Mouse (Mus musculus) kidney, adult 8-10 months (tissue): ENCODE measurements around the gene Onecut1.

Experiments used
- DNase-seq, 2 experiments: peaks; one replicate each; pipeline ENCODE4 v3.0.0; 2022

Onecut1 gene

DNA sequence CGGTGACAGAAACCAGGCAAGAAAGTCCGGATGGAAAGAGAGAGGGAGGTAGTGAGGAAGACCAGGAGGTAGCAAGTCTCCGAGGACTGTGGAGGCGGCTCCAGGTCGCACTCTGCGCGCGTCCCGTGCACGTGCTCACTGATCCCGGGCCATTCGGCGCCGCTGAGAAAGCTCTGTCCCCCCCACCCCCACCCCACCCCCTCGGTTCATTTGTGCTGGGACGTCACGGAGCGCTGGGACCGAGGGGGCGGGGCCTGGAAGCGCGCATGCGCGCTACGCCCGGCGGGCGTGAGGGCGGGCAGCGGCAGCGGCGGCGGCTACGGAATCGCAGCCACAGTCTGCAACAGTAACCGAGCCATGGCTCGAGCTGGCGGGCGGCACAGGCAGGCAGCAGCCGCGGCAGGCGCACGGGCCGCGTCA lies at the start of gene Onecut1:
TSS of gene Onecut1 (plus strand) at position 361 of the 420 bp plus-strand sequence.
- DNase-seq: no peak

DNA sequence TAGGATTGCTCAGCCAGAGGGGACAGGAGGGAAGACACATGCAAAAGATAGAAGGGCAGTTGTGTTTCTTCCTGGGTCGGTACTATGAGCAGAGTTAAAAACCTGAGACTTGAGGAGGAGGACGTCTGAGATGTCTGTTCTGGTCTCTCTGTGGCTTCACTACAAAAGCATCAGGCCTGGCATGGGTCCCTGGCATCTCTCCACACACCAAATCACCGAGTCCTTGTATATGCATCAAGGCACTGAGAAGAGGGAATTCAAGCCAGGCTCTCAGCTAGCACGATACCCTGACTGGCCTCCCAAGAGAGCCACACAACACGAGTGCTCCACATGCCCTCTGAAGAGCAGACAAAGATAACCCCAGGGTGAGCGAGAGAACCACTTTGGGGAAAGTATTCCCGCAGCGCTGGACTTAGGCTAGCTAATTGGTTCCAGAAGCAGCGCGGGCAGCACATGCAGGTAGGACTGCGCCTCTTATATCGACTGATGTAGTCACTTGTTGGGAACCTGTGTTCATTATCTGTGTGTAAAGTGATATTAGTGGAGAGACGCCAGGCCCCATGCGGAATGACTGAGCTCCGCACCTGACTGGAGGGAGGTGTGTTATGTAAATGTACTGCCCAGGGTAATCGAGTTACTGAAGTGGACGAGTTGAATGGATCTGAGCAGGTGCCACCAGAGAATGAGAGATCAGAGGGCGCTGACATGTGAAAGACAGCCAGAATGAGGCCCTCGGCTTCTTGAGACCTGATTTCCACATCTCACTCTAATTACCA lies 41.8 kb upstream of the Onecut1 start:
- DNase-seq: no peak

DNA sequence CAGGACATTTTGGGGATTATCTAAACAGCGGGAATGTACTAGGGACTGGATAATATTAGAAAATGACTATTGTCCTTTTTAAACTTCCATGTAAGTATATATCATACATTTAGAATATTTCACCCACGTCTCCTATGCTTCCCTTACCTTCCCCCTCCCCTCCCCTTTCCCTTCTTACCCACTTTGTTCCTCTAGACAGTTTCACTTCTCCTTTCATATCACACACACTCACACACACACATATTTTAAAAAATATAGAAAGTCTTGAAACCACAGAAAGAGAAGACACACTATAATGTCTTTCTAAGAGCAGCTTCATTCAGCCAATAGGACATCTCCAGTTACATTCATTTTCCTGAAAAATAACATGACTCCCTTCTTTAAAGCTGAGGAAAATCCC lies 36.6 kb upstream of the Onecut1 start:
- no peak for DNase-seq

DNA sequence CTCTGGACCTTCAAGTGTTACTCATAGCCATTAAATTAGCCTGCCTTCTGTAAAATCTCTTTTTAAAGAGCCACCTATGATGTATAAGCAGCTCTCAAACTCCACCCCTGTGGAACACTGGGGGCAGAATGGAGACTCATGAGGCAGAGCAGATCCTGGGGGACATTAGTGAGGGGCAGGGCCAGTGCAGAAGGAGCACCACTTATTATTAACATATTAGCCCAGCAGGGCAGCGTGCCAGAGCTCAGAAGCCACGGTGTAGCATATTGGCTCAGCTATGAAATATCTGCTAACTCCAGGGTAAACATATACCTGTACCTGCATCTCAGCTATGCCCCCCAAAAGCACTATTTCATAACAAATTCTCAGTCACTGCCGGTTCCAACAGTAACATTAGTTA lies 32.5 kb upstream of the Onecut1 start:
- DNase-seq: no peak

DNA sequence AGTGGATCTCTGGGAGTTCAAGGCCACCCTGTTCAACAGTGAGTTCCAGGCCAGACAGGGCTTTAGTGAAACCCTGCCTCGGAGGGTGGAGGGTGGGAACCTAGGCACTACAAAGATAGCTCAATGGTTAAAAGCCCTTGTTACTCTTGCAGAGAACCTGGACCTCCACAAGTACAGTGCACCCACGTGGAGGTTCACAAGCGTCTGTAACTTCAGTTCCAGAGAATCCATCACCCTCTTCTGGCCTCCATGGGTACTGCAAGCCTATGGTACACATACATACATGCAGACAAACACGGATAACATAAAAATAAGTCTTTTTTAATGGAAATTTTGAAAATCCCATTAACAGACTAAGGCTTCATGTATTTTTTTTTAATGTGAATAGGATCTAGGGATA lies 18.8 kb upstream of the Onecut1 start:
- DNase-seq: no peak

DNA sequence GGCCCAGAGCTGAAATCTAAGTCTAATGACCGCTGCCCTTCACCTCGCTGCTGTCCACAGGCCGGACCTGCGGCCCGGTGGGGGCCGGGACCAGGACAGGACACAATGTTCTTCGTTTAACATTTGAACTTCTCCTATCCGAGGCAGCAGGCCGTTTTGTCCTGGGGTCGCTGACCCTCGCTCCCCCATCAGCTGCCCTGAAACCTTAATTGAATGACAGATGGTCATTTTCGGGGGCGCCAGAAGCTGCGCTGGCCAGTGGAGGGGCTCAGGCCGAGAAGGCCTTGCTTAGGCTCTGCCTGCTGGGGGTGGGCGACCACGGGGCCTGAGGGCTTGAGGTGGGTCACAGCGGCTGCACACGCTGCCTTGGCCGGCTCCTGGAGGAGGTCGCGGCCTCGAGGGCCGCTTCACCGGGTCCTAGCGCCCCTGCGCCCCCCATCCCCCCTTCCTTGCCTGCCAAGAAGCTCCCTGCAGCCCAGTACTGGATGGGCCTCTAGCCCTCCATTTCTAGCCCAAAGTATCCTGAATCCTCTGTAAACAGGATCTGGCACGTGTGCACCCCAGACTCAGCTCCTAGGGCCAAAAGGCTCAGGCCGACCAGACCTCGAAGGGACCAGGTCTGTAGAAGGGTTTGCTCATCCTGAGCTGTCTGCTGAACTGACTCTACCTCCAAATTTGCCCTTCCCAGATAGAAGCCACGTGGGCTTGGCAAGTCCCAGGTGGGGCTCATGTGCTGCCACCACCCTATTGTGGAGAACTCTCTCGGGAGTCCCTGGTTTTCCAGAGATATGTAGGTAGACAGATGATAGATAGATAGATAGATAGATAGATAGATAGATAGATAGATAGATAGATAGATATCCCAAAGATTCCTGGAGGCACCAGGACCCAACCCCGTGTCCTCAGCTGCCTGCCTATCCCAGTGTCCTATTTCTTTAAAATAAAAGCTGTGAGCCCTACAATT lies 14.6 kb upstream of the Onecut1 start:
- DNase-seq: no peak

DNA sequence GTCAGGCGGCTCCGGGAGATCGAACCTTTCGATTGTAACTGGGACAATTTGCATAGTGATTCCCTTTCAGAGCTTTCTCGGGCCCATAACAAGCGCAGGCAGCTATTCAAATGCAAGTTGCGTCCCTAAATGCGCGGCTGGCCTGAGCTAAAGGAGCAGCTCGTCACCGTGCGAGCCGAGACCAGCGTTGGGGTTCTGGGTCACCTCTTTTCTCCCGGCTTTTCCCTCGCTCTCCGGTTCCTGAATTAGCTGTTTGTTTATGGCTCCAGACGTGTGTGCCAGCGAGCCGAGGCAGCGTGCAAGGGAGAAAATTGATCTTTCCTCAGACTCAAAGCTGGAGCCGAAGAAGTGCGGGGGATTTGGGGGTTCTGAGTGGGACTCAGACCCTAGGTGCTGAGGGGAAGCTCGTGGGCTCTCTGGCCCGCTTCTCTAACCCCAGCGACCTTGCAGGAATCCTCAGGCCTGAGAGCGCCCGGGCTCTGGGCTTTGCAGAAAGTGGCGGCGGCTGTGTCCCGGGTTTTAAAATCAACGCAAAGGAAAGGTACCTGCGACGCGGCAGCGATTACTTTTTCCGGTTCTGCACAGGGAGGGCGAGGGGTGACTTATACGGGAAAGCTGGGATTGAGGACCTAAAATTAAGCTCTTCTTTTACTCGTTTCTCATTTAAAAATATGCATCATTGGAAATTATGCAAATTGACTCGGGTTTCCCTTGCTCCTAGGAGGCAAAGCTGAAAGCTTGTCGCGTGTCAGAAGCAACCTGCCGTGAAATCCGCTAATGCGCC lies 13.1 kb upstream of the Onecut1 start:
- no peak for DNase-seq

DNA sequence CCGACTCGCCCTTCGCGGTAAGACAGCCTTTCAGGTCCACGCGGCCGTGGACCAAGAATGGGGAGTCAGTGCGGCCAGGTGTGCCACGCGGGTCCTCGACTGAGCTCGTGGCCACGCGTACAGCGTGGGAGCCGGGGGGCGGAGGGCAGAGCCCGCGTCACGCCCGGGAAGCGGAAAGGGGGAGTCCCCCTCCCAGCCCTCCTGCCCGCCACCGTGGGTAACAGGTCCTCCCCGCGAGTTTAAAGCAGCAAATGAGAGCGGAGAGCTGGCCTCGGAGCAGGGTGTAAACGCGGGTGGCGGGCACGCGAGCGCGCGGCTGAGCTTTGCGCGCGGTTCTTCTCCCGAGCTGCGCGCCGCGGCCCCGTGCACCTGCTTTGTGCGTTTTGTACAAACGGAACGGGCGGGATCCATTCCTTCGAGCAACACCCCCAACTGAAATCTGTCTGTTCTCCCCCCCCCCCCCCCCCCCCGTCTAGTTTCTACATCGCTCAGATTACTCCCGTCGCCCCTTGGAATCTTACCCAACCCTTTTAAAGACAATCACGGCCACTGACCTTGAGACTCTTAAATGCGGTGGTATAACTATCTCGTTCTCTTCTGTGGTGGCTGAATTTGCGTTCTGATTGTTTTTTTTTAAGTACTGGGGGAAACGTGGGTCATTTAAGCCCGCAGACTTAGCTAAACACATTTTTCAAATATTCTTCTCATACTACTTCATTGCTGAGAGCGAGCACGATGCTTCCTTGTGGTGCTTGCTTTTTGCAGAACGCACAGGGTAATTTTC lies 12.3 kb upstream of the Onecut1 start:
- DNase-seq: no peak

DNA sequence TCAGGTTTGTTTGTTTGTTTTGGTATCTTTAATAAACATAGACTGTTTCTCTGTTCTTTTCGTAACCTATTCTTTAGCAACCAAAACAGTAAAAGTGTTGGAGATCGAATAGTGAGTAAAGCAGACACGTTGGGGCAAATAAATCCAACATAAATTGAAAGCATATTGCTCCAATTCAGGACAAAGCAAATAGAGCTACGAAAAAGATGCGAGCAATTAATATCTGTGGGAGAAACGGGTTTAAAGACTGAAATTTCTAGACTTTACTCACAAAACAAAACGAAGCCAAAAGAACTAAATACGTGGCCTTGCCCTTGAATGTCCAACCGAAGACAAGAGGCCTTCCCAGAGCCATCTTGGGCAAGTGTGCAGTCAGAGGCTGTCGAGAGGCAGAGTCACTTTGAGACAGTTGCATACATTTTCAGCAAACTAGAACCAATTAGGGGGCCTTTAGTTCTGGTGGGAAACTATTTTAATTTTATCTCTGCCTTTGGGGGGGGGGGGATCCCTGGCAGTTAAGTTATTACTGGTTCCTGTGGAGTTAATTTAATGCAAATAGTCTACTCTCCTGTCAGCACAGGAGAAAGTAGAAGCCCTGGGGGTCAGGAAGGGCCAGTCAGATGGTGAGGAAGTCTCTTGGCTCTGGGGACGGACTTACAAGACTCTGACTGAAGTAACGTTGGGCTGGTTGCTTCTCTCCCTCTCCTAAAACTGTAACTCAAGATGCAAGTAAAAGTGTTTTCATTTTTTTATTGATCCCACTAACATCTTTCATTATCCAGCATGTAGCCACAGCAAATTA lies 11.5 kb upstream of the Onecut1 start:
- DNase-seq: no peak

DNA sequence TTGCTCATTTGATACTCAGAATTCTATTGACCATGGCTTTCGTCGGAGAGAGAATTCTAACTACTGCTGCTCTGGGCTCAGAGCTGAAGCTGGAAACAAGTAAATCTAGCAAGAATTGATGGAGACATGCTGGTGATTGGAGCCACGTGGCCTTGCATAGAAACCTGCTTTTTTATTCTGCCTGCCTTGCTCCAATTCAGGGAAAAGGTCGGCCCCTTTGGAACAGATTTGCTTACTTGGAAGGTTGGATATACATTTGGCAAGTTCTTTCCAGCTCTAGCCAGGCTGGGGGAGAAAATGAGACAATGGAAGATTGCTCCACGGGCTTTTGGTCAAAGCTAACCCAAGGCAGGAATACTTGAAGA lies 11.0 kb upstream of the Onecut1 start:
- no peak for DNase-seq

DNA sequence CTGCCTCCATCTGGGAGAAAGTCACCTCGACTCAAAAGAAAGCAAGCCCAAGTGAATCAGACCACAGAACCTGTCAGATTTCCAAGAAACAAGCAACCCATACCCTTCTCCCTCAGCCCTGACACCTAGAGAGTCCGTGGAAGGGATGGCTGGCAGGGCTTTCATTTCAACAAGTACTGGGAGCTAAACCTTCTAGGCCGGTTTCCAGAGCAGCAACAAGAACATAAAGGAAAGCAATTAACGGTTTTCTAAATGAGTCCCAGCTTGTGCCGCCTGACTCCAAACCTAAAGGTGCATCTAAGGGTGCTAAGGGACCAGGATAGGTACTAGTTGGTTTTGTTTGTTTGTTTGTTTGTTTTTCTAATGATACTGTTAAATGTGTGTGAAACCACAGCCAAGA lies 10.1 kb upstream of the Onecut1 start:
- DNase-seq: no peak

DNA sequence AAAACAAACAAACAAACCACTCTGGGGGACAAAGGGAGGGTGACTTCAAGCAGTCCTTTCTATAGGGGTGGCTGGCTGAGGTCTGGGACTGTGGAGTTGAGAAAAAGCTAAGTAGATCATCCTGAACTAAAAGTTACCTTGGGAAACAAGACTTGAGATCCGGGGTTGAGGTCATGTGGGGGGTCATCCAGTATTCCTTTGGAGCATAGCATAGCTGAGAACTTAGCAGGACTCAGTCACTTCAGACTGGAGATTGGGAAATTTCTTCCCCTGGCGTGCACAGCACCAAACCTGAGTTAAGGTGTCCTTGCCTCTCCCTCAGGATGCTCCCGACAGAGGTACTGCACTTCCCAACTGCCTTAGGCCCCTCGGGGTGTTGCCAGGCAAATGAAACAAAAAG lies 9.4 kb upstream of the Onecut1 start:
- no peak for DNase-seq

DNA sequence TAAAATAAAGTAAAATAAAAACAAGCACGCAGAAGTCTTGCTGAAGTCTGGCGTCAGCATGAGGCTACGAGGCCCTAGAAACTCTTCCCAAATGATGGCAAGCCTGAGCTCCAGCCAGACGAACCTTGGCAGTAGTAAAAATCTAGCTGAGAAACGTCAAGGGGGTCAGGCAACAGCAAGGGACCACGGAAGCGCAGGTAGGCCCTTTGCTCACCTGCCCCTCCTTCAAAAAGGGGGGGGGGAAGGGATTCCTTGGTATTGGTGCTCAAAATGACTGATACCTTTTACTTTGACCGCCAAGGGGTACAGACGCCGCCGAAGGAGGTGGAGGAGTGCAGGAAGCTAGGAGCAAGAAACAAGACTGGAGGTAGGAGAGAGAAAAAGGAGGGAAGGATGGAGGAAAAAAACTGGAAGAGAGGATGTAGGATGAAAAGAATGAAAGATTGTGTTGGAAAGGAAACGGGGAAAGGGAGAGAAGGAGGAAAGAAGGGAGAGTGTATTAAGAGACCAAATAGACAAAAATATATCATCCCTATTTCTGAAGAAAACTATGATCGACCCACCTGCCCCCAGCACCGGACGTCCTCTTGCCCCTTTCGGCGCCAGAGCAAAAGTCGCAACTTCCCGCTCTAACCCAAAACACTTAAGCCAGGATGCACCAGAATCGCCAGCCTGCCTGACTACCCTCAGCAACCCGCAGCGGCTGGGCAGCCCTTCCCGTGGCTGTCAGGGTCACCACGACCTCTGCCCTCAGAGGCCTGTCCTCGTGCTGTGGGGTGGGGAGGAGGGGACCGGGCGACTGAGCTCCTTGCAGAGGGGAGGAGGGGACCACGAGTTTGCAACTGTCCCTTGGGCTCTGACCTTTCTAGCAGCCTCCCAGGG lies 8.3 kb upstream of the Onecut1 start:
- no peak for DNase-seq

DNA sequence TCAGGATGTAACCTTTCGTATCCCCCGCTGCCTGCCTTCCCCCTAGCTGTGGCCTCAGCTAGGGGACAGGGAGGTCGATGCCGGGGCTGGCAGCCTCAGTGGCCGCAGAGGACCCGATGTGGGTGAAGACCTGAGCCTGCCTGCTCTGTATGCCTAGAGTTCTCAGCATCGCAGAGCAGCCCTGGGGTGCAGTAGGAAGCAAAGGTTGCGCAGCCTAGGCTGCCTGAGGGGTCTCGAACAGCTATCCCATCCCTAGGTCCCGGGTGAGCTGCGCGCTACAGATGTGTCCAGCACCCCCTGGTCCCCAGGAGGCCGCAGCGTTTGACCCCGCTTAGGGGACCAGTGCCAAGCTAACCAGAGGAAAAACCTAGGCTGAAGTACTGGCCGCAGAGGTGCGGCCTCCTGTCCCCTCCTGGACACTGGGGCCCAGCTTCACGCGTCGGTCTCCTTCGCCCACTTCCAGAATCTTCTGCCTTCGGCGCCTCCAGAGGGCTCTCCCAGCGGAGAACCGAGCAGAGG lies 7.6 kb upstream of the Onecut1 start:
- no peak for DNase-seq

DNA sequence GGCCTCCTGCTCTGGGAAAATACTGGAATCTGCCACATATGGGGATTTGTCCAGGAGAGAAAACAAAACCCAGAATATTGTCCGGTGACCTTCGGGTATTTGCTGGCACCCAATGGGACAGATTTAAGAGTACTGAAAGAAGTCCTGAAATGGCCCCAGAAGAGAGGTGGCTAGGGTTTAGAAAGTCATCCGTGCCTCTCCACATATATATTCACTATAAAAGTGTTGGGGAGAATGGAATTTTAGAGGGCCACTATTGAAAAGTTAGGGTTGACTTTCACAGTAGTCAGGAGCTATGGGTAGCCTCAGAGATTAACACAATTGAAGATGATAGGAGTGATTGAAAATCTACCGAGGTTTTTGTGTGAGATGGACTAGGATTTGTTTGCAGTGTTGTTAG lies 6.3 kb upstream of the Onecut1 start:
- no peak for DNase-seq

DNA sequence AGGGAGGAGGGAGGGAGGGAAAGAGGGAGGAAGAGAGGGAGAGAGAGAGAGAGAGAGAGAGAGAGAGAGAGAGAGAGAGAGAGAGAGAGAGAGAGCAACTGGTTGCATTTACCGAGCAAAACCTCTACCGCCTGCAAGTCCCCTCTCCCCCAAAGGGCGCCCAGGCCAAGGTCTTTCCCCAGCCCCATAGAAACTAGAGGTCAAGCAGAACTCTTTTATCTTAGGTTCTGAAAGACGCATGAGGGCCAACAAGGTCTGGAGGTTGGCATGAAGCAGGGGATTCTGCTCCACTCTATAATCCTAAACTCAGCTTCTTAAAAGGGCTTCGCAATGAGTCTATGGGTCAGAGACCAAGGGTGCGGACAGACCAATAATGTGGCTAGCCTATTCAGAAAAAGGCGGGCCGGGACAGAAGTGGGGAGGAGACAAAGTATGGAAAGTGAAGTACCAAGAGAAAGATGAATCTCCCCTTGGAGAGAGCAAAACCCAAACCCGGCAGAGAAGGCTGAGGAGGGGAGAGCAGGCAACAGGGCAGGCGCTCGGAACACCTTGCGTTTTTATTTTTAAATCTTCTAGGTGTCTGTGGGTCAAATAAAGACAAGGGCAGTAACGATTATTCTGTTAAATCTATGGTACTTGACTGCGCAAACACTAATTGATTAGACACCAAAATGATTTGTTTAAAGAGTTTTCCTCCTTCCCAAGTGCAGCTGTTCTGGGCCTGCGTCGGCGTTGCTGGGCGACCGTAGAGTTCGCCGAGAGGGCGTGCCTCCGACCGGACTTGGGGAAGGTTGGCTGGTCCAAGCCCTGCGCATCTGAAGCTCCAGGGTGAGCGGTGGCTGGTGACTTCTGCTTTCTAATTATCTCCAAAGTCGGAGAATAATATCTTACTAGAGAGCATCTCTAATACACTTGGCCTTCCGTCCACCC lies 4.9 kb upstream of the Onecut1 start:
- no peak for DNase-seq

DNA sequence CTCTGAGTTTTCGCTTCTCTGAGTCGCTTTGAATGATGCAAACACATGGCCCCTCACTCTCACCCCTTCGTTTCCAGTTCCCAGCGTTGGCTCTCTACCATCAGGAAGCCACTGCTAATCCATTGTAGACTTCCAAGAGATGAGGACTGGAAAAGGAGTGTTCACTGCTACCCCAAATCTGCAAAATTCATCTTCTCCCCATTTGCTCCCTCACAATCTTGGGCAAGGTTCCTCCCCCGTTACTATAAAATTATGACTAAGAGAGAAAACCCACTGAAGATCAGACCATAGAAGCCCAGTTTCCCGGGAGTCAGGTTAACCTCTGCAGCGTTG lies 4.2 kb upstream of the Onecut1 start:
- DNase-seq: no peak

DNA sequence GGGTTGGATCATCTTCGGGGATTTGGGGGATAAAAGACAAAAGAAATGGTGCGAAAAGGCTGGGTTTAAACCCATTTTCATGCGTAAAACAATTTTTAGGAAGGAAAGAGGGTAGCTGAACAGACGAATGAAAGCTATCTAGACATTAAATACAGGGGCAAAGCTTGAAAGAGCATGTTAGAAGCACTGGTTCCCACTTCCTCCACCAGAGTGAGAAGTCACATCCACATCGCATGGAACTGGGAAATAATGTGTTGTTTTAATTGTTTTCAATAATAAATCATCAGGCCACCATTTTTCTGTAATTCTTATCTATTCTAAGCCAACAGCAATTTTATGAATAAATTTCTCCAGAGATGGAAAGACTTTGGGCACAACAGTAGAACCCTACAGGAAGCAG lies 3.6 kb upstream of the Onecut1 start:
- DNase-seq: no peak

DNA sequence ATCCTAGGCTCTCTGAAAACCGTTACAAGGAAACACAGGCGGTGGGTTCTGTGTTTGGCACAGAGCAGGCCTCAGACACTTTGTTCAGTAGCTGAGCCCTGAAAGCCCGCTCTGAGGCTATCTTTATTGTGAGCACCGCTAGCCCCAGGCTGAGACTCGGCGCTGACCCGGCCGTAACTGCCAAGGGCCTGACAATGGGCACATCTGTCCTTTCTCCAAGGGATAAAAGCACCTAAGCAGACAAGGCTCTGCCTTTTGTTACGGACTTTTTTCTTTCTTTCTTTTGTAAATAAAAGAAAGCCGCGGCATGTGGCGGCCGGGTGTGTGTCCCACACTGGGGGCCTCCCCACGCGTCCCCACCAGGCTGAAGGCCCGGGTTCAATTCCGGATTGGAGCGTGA lies 1.3 kb upstream of the Onecut1 start:
- no peak for DNase-seq
